Mouse (Mus musculus) testis, adult 2 months (tissue): ENCODE measurements around the gene Marveld3. TPM values are rescaled to one million over a fixed set of nuclear protein-coding genes. Genes with fewer than 3 reads are reported as not detected.

Experiments
- H3K27ac ChIP-seq: fragments of 200-500 bp; 2 replicates; pipeline ENCODE4 v1.5.1; 2012; ENCODE audit warnings: low read depth, low read length; ENCODE audit not compliant: control insufficient read depth, insufficient read depth
- H3K27me3 ChIP-seq: fragments of 200-500 bp; 2 replicates; pipeline ENCODE4 v1.6.1; 2012; ENCODE audit warnings: mild to moderate bottlenecking, low read length, moderate library complexity; ENCODE audit not compliant: control insufficient read depth, insufficient read depth
- H3K36me3 ChIP-seq: fragments of 200-500 bp; 2 replicates; pipeline ENCODE4 v1.6.1; 2012; ENCODE audit warnings: mild to moderate bottlenecking, low read length; ENCODE audit not compliant: control insufficient read depth, insufficient read depth
- H3K4me1 ChIP-seq: fragments of 200-500 bp; 2 replicates; pipeline ENCODE4 v1.6.1; 2012; ENCODE audit warnings: low read length; ENCODE audit not compliant: control insufficient read depth, insufficient read depth
- H3K4me3 ChIP-seq: fragments of 200-500 bp; 2 replicates; pipeline ENCODE4 v1.5.1; 2012; ENCODE audit warnings: low read depth, mild to moderate bottlenecking, low read length, moderate library complexity, mixed read lengths; ENCODE audit not compliant: control insufficient read depth
- CTCF ChIP-seq: fragments of 200-500 bp; IDR thresholded peaks from 2 replicates; pipeline ENCODE4 v1.5.1; 2012; ENCODE audit warnings: low read depth, mild to moderate bottlenecking, inconsistent platforms, low read length, moderate library complexity; ENCODE audit not compliant: control insufficient read depth, insufficient read depth, insufficient replicate concordance
- POLR2A ChIP-seq: fragments of 200-500 bp; IDR thresholded peaks from 2 replicates; pipeline ENCODE4 v1.6.1; 2012; ENCODE audit warnings: low read depth, mild to moderate bottlenecking, inconsistent platforms, low read length, moderate library complexity; ENCODE audit not compliant: control insufficient read depth
- polyA plus RNA-seq: library from polyadenylated mRNA; depleted of rRNA; stranded (reverse); fragments of >200 nt; gene quantifications from 2 replicates; pipeline ENCODE4 v1.2.3, GENCODE M21; 2012

Marveld3 gene
- polyA plus RNA-seq, 1 experiment = 0.80 TPM

- Histone ChIP-seq H3K27me3 (no peaks in the 10 kb centered on the region), H3K27ac (no peak overlapping the region), H3K36me3 (no peaks in the 10 kb centered on the region), H3K4me1 (peaks cover 6% of the 10 kb centered on the region), H3K4me3 (no peak overlapping the region)
- no peak for TF ChIP-seq POLR2A
- no peak for TF ChIP-seq CTCF
Measured at GRCm38 (mm10) chr8:109986384-109986783, 24.4 kb upstream of the Marveld3 start.

DNA sequence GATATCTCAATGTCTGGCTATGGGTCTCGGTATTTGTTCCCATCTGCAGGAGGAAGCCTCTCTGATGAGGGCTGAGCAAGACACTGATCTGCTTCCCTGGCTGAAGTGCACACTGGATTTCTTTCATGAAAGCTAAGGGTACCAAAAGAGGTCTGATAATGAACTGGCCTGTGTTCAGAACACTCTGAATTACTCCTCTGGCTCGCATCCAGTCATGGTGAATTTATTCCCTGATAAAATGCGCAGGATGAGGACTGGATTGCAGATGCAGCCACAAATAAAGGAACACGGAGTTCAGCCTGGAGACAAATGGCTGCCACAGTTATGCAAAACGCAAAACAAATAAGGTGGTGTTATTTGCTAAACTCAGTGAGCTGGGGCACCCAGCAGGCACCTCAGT, 21.9 kb upstream of the Marveld3 start:
- peak overlapping the region; percentile 70 for H3K27ac ChIP-seq
- TF ChIP-seq POLR2A = no peak
- no peak for TF ChIP-seq CTCF
- H3K4me3 ChIP-seq = no peak overlapping the region
- H3K4me1 ChIP-seq = peaks cover 6% of the 10 kb centered on the region
- H3K27me3 ChIP-seq = no peaks in the 10 kb centered on the region
- H3K36me3 ChIP-seq = no peaks in the 10 kb centered on the region

DNA sequence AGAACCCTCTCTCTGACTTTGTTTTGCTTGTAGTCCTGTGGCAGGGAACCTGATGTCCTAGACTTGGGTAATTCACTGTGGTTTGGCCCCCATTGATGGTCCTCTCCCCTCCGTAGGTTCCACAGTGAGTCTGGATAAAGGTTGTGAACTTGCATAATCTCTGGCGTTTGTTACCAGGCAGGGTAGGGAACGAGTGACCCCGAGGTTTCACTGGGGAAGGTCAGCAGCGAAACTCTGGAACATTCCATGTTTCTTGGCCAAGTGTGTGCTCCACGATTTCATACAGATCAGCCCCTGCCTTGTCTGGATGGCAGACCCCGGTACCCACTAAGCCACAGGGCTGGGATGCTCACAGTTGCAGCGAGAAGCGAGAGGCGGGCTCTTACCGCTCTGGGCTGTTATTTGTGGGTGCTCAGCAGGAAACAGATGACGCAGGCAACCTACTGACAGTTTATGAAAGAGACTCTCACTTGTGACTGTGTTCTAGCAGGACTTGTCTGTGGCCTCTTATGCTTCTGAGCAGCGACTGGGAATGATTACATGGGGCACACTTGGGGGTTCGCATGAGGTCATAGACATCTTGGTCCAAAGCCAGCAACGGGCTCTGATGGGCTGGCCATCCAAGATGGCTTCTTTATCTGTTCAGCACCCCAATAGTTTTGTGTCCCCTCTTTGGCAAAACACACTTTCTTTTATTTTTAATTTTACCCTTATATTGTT, 20.5 kb upstream of the Marveld3 start:
- no peak for TF ChIP-seq POLR2A
- H3K4me1 ChIP-seq = peaks cover 6% of the 10 kb centered on the region
- H3K27ac ChIP-seq = no peak overlapping the region
- no peaks in the 10 kb centered on the region for H3K36me3 ChIP-seq
- H3K4me3 ChIP-seq = no peak overlapping the region
- no peaks in the 10 kb centered on the region for H3K27me3 ChIP-seq

- peaks cover 6% of the 10 kb centered on the region for H3K4me1 ChIP-seq
- TF ChIP-seq POLR2A (no peak), CTCF (no peak)
- H3K27me3 ChIP-seq = no peaks in the 10 kb centered on the region
- H3K27ac ChIP-seq = no peak overlapping the region
- no peaks in the 10 kb centered on the region for H3K36me3 ChIP-seq
- H3K4me3 ChIP-seq = no peak overlapping the region
Measured at GRCm38 (mm10) chr8:109979339-109979738, 17.3 kb upstream of the Marveld3 start.

GRCm38 (mm10) chr8:109972901-109973300, 10.9 kb upstream of the Marveld3 start:
- H3K36me3 ChIP-seq = no peaks in the 10 kb centered on the region
- TF ChIP-seq POLR2A = no peak
- no peak for TF ChIP-seq CTCF

DNA sequence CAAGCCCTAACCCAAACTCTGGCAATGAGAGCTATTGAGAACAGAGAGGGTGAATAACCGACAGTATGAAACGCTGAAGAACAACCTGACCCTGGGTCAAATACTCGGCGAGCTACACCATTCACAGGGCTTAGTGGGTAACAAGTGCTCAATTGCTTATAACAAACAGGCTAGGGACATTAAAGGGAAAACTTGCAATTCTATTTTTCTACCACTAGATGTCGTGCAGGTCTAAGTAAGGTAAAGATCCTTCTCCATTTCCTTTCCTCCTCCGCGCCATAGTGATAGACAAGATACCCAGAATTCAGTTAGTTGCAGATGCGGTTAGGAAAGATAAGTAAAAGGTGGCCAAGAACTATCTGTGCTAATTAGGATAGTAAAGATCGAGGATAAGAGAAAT, 8.3 kb upstream of the Marveld3 start:
- no peak overlapping the region for H3K4me3 ChIP-seq
- H3K27me3 ChIP-seq = no peaks in the 10 kb centered on the region
- TF ChIP-seq POLR2A (no peak), CTCF (peak; percentile 53; the same call in 1 of the 2 replicates)
- H3K4me1 ChIP-seq = peaks cover 2% of the 10 kb centered on the region; the same call in 1 of the 2 replicates
- H3K27ac ChIP-seq = no peak overlapping the region
- no peaks in the 10 kb centered on the region for H3K36me3 ChIP-seq

More at GRCm38 (mm10) chr8:109972901-109973300, 10.9 kb upstream of the Marveld3 start:
- no peaks in the 10 kb centered on the region for H3K27me3 ChIP-seq
- no peak overlapping the region for H3K4me3 ChIP-seq
- no peak overlapping the region for H3K27ac ChIP-seq
- peaks cover 2% of the 10 kb centered on the region; the same call in 1 of the 2 replicates for H3K4me1 ChIP-seq

- H3K4me1 ChIP-seq = peaks cover 4% of the 10 kb centered on the region; the same call in 1 of the 2 replicates
- no peak overlapping the region for H3K27ac ChIP-seq
- H3K36me3 ChIP-seq = no peaks in the 10 kb centered on the region
- H3K27me3 ChIP-seq = no peaks in the 10 kb centered on the region
- no peak for TF ChIP-seq POLR2A
- TF ChIP-seq CTCF = no peak
- H3K4me3 ChIP-seq = peak overlapping the region; percentile 12
Measured at GRCm38 (mm10) chr8:109968837-109969236, 6.8 kb upstream of the Marveld3 start.

DNA sequence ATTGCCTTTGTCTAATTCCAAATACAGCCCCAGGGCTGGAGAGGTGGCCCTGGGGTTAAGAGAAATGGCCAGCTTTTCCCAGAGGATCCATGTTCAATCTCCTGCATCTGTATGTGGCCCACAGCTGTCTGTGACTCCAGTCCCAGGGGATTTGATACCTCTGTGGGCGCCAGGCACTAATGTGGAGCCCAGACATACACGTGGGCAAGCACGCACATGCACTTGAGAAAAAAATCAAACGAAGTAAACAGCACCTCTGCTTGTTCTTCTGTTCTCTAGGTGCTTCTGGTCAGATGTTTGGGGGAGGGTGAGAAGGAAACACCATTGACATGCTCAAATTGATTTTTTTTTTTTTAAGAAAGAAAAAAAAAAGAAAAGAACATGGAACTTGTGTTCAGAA, 2.1 kb upstream of the Marveld3 start:
- Histone ChIP-seq H3K36me3 (no peaks in the 10 kb centered on the region), H3K27ac (no peak overlapping the region), H3K4me3 (no peak overlapping the region), H3K27me3 (no peaks in the 10 kb centered on the region), H3K4me1 (peaks cover 17% of the 10 kb centered on the region)
- no peak for TF ChIP-seq CTCF
- TF ChIP-seq POLR2A = no peak
